Mouse (Mus musculus): ENCODE results near the gene Bloc1s1.

Bloc1s1 gene

DNA sequence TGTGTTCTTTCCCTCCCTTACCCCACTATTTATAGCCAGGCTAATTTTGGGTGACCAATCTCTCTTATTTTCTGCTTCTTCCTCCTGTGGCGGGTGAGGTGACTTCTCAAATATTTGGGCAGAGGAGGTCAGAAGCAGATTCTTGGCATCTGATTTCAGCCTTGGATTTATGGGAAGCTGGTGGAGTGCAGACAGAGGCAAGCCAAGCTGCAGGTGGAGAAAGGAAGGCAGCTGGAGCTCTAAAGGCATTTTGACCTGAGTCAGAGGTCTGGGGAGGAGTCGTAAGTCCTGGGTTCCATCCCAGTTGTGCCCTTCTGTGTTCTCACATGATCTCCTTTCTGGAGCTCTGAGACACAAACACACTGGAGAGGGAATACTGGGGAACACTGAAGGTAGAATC lies 7.6 kb upstream of the Bloc1s1 start:
- DNase-seq (ENCODE audit: low spot score in 2 of 2): no peak

DNA sequence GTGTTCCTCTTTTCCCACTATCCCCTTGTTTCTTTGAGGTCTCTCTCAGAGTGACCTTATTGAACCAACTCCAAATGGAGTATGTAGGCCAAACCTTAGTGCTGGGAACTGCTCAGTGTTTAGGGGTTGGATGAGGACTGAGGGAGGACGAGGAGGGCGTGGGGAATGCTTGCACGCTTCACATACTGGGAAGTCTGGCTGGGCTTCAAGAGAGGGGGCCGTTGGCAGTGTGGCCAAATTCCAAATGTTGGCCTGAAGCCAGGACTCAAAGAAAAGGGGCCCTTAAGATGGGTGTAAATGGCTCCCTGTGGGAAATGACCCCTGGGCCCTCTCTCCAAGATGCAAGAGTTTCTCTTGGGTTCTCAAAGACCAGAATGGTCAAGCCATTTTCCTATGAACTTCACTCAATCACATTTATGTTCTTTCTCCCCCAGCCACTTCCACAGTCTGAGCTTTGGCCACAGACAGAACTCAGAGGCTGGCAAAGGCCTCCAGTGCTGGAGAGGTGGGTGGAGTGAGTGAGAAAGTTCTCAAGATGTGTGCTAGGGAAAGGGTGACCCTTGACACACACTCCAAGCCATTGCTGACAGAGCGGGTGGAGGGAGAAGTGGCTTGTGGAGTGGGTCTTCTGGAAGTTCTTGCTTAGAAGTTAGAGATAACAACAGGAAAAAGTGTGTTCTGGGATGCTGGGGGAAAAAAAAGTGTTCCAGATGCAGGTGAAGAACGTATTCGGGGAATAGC lies 6.0 kb upstream of the Bloc1s1 start:
- DNase-seq (ENCODE audit: low spot score in 2 of 2): no peak

DNA sequence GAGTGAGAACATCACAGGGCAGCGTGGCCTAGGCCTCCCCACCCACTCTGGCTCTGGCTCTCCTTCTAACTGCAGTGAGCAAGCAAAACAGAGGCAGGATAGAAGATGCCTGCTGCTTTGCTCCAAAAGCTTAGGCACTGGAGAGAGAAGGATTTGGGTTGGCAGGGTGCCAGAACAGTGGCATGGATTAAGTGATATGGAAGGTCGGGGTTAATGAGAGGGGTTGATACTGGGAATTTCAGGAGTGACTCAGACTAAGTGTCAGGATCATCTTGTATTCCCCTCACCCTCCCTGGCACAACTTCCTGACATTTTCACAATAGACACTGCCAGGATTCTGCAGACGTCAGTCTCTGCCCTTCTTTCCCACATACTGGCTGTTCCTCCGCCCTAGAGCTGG lies 4.5 kb upstream of the Bloc1s1 start:
- no peak for DNase-seq (ENCODE audit: low spot score in 2 of 2)

DNA sequence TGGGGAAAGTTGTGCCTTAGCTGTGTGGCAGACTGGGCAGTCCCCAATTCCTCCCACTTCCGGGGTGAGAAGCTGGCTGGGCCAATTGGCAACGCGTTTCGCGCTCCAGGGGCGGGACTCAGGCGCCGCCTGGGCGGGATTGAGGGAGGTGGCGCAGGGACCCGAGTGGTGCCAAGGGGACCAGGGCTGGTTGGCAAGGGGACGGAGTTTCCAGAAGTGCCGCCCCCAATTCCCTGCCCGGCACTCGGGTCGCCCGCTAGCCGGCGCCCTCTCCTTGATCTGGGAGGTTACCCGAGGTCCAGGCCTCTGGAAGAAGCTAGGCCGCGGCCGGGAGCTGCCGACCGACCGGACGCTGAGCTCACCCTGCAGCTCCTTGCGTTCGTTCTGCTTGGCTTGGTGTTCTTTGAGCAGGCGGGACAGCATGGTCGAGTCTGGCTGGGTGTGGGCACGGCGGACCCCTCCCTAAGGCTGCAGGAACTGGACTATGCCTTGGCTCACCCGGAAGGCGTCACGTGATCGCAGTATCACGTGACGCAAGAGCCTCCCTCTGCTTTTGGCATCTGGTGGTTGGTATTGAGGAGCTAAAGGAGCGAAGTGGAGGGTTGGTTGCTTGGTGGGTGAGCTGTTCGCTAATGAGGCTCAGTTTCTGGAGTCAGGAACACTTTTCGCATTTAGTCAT lies 683 bp downstream of the Bloc1s1 start:
- peak; percentile 91 to 94 for DNase-seq (ENCODE audit: low spot score in 2 of 2)

DNA sequence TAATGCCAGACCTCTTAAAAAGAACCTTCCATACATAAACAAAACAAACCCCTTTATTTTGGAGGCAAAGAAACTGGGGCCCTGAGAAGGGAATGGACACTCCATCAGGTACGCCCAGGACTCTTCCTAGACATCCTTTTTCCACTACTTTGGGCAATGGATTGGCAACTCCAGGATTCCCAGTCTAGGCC lies 1.1 kb downstream of the Bloc1s1 start, which contains the start of gene Rdh5:
Rdh5 (minus strand) TSS at position 67 of the 191 bp plus-strand sequence.
- DNase-seq (ENCODE audit: low spot score in 2 of 2): no peak

DNA sequence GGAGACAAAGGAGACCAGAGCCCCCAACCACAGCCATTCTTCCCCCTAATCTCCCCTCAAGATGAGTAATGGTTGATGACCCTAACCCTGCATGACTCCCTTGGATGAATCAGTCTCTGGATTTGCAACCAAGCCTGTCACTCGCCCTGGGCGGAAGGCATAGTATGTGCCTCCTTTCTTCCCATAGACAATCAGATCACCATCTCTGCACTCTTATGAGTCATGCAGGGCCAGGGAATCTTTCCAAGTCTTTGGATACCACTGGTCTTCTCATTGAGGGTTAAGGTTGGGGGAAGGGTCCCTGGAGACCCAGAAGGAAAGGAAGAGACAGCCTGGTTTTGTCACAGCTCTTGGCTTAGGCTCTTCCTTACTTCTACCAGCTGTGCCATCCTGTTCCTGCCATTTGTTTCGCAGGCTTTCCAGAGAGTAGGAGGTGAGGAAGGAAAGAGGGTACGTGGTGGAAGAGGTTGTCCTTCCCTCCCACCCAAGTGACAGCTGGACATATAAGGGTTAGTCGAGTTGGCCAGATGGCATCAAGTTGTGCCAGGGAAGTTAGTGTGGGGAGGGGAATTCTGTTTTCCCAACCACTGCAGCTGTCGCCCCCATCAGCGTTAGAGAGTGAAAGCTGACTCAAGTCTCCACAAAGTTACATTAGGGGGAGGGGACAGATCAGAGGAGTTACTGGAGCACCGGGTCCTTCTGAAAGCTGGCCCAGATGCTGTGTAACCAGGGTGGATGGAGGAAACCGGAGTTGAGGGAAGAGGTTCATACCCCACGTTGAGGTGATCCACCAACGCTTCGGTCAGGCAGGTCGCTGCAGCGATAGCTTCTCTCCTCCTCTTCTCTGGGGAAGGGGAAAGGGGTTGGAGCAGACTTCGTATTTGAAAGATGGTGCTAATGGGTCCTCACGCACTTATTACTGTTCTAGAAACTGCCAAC lies 1.7 kb downstream of the Bloc1s1 start:
- DNase-seq (ENCODE audit: low spot score in 2 of 2): no peak

DNA sequence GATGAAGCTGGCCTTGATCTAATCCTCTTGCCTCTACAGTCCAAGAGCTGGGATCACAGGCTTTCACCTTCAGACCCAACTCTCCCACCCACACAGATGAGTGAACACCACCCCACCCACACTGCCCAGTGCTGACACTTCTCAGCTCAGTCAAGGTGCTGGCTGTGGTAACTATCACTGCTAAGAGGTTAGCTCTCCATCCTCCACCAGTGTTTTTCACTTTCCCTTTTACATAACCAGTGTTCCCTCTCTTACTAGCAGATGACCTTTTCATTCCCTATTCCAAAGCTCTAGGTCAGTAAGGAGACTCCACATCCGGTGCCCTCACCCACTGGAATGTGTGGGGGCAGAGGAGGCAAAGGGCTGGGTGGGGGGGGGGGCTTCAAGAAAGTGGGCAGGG lies 2.6 kb downstream of the Bloc1s1 start:
- DNase-seq (ENCODE audit: low spot score in 2 of 2): no peak

DNA sequence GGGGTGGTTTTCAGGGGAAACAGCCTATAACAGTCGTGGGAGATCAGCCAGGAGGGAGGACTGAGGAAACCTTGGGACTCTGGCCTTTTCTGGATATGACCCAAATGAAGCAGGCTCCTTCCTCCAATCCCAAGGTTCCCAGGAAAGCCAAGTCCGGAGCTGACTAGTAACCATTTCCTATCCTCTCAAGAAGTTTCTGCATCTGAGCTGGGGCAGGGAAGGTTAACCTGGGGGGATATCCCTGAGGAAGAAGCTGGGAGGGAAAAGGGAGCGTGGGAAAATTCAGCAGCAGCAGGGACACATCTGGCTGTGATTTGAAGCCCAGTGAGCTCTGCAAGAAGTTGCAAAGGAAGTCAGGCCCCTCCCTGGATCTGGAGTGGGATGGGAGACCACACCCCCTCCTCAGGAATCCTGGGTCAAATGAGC lies 3.1 kb downstream of the Bloc1s1 start:
- no peak for DNase-seq (ENCODE audit: low spot score in 2 of 2)

DNA sequence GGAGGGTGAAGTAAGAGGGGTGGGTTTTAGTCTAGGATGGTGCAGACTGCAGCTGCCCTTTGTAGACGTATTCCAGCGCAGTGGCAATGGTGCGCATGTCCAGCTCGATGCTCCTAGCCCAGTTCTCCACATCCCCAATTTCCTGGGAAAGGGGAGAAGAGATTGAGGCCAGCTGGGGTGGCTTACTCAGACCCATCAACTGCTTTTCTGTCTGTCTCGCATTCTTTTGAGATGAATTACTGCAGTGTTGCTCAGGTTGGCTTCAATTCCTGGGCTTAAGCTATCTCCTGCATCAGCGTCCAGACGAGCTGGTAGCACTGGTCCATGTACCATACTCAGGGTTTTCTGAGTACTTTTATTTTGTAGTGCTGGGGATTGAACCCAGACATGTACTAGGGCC lies 3.9 kb downstream of the Bloc1s1 start:
- DNase-seq (ENCODE audit: low spot score in 2 of 2): no peak

DNA sequence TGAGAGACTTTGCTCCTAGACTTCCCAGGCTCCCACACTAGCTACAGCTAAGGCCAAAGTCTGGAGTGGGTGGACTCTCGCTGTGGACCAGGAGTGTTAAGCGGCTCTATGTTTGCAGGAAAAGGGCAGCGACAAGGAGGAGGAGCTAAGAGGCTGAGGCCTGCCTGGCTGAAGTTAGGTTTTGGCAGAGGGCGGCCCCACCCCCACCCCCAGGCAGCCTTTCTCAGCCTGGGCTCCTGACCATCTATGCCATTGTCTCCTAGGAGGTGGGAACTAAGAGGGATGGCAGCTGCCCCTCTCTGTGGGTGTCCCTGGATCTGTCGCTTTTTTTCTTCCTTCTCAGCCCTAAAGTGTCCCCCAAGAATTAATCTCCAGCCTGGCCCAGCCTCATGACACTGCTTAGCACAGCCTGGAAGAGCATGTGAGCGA lies 4.6 kb downstream of the Bloc1s1 start:
- DNase-seq (ENCODE audit: low spot score in 2 of 2): no peak

DNA sequence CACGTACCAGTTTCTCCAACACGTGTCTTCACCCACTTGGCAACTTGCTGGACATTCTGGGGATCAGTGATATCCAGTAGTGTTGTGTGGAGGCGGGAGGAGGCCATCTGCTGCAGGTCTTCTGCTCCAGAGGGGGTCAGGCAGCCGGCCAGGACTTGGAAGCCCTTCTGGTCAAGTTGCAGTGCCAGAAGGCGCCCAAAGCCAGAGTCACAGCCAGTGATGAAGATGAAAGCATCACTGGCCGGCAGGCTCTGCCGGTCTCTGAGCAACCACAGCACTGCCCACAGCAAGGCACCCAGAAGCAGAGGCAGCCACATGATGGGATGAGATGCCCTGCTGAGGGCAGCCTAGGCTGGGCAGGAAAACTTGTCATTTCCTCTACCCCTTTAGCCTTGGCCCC lies 5.6 kb downstream of the Bloc1s1 start:
- peak in 1 of 2 experiments; percentile 53 for DNase-seq (ENCODE audit: low spot score in 2 of 2)

DNA sequence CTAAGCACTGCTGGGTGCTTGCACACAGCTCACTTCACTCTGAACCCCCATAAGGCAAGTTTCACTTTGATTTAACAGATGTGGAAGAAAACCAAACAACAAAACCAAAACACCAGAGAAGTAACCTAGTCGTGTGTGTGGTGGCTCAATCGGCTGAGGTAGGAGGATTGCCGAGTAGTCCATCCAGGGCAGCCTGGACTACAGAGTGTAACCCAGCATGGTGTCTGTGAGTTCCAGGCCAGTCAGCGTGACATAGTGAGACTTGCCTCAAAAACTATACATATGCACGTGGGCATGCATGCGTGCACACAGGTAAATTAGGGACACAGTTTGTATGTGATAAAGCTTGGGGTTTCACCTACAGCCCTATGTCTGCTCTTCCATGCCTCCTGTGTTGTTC lies 6.4 kb downstream of the Bloc1s1 start:
- no peak for DNase-seq (ENCODE audit: low spot score in 2 of 2)

DNA sequence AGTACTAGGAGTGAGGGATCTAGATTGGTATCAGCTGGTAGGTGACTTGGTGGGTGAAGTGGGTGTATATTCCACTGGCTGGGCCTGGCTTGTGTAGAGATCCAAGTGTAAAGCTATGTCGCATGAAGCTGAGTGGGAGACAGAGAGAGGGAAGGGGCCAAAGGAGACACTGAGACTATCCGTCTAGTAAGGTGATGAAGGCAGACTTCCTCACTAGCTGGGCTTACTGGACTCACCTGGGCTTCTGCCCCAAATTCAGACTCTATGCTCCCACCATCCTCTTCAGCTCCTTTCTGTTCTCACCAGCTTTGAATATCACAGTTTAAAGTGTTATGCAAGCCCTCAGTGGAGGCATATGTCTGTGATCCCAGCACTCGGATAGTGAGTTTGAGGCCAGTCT lies 7.2 kb downstream of the Bloc1s1 start:
- no peak for DNase-seq (ENCODE audit: low spot score in 2 of 2)

DNA sequence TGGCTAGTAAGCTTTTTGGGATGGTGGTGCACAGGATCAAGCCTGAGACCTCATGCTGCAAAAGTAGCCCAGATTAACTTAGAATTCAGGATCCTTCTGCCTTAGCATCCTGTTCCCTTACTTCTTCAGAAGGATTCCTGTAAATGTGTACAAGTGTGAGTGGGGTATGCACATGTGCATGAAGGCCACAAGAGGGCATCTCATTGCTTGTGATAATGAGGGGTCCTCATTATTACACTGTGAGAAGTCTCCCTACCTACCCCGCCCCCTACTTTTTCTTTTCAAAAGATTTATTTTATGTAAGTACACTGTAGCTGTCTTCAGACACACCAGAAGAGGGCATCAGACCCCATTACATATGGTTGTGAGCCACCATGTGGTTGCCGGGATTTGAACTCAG lies 8.3 kb downstream of the Bloc1s1 start:
- DNase-seq (ENCODE audit: low spot score in 2 of 2): no peak

DNA sequence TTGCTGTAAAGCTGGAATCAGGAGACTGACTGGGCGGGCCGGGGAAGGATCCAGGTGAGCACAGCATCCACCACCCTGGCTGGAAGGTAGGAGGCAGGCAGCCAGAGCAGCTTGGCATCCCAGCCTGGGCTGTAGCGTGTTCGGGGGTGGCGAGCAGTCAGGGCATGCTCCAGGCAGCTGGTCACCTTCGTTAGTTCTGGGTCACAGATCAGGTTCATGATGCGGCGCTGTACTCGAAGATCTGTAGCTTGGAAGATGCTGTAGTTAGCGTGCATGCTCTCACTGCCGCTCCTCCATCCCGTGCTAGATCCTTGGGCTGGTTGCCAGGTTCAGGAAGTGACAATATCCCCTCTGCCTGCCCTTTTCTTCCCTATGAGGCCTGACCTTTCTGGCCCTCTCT lies 10.1 kb downstream of the Bloc1s1 start:
- no peak for DNase-seq (ENCODE audit: low spot score in 2 of 2)

DNA sequence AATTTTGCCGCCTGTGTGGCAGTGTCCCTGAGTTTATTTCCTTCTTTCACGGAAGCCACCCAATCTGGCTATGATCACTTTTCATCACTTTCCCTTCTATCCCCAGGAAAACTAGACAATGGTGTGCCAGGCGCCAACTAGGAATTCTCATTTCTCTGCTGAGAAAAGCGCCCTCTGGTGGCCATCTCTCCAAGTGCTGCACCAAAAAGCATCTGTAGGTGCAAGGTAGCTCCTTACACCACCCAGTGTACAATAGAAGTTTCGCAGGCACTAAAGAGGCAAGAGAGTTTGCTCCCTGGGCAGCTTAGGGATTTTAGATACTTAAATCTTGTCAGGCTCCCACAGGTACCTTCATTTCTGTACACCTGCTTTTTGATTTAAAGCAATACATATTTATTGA lies 10.6 kb downstream of the Bloc1s1 start:
- peak; percentile 95 for DNase-seq (ENCODE audit: low spot score in 2 of 2)

DNA sequence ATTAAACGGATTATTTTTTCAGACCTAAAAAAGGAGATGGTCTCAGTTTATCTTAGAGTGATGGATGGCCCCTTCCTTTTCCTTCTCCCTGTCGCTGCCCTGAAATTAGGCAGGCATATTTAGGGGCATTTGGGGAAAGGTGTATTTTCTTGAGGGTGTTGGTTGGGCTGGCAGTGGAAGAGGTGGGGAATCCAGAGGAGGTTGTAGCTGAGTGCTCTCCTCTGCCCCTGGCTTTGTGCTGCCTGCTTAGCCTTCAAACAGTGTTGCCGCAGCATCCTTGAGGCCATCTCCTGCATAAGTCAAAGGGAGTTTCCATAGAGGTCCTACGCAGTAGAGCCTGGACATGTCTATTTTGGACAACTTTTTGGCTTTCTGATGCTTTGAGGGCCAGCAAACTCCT lies 11.0 kb downstream of the Bloc1s1 start:
- no peak for DNase-seq (ENCODE audit: low spot score in 2 of 2)

DNA sequence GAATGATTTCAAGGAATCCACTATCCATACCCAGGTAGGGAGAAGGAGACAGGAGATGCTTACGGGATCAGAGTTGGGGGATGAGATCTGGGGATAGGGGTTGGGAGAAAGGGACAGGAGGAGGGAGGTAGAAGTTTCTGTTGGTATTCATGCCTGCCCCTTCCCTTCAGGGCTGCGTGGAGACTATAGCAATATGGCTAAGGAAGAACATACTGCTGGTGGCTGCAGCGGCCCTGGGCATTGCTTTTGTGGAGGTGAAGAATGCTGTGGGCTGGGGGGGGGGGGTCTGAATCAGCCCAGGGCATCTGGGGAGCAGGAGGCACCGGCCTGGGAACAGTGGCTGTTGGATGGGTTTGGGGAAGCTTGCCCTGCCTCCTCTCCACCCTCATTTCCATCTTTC lies 11.6 kb downstream of the Bloc1s1 start:
- no peak for DNase-seq (ENCODE audit: low spot score in 2 of 2)

DNA sequence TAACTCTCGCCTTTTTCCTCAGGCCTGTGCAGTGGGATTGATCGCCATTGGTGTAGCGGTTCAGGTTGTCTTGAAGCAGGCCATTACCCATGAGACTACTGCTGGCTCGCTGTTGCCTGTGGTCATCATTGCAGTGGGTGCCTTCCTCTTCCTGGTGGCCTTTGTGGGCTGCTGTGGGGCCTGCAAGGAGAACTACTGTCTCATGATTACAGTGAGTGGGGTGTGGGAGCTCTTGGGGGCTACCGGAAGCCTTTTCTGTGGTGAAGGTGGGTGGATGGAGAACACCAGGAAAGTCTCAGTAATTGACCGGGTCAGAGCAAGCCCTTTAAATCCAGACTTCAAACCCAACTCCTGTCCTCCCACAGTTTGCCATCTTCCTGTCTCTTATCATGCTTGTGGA lies 12.4 kb downstream of the Bloc1s1 start:
- DNase-seq (ENCODE audit: low spot score in 2 of 2): no peak

DNA sequence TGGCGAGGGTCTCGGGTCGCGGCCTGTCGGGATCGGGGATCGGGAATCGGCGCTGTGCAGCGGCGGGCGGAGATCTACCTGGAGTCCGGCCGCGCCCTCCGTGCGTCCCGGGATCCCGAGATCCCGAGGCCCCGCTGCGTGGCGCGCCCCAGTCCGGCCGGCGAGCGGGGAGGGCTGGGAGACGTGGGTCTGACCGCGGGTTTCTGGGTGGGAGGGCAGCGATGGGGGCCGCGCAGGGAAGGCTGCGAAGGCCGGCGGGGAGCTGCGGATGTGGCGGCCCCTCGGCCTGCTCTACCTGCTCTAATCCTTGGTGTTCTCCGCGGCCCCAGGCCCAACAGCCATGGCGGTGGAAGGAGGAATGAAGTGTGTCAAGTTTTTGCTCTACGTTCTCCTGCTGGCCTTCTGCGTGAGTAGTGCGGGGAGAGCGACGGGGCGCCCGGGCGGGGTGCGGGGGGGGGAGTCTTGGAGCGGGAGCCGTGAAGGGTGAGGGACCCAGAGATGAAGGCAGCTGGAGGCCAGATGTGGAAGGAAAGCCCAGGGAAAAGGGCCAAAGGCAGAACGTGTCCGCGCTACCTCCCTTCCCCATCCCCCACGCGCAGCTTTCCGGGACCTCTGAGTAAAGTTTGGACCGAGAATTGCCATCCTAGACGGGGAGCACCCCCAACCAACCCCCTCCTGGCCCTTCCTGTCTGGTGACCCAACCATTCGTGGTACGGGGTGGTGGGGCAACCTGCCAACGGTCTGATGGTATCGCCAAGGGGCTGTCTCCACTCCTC lies 13.6 kb downstream of the Bloc1s1 start:
- DNase-seq (ENCODE audit: low spot score in 2 of 2): peak in 1 of 2 experiments; percentile 40

DNA sequence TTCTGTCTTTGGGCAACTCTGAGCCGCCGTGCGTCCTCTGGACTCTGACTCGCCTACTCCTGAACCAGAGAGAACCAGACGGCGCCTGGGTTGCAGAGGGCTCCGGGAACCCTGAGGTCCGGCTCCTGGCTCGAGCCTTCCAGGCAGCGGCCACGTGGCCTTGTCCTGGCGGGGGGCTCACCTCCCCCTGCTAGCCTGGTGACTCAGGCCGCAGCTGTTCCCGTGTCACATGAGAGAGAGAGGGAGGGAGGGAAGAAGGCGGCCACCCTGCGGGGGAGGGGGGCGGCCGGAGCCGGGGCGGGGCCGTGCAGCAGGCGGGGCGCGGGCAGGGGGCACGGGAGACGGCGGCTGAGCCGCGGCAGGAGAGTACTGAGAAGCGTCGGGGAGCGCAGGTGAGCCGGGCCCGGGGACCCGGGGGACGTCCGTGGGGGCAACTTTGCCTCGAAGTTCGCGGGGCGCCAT lies 14.2 kb downstream of the Bloc1s1 start:
- DNase-seq (ENCODE audit: low spot score in 2 of 2): peak in 1 of 2 experiments; percentile 64

Data from right cerebral cortex, adult 2 months (tissue).